Mouse (Mus musculus) brown adipose tissue, adult 24 weeks (tissue): ENCODE measurements around the gene Tent4a. TPM values are rescaled to one million over a fixed set of nuclear protein-coding genes. Genes with fewer than 3 reads are reported as not detected.
A peak's percentile ranks its signal among the peaks of the same experiment; 100 is the strongest.

Experiments used
- H3K27ac ChIP-seq: fragments of 200-500 bp; replicated peaks from 2 replicates; pipeline ENCODE4 v1.5.1; 2012; ENCODE audit warnings: low read depth, mild to moderate bottlenecking, low read length
- H3K4me1 ChIP-seq: fragments of 200-500 bp; 2 replicates; pipeline ENCODE4 v1.6.1; 2012; ENCODE audit warnings: low read length, mixed read lengths; ENCODE audit not compliant: control insufficient read depth, insufficient read depth, insufficient read length
- H3K4me3 ChIP-seq: fragments of 200-500 bp; 2 replicates; pipeline ENCODE4 v1.5.1; 2012; ENCODE audit warnings: low read depth, mild to moderate bottlenecking, low read length, moderate library complexity; ENCODE audit not compliant: insufficient read depth
- polyA plus RNA-seq: library from polyadenylated mRNA; stranded (reverse); fragments of >200 nt; gene quantifications from 2 replicates; pipeline ENCODE4 v1.2.4, GENCODE M21; 2012; ENCODE audit not compliant: missing spikeins, insufficient read depth, insufficient read length

Gene Tent4a
- polyA plus RNA-seq, 1 experiment: 4.1 TPM

DNA sequence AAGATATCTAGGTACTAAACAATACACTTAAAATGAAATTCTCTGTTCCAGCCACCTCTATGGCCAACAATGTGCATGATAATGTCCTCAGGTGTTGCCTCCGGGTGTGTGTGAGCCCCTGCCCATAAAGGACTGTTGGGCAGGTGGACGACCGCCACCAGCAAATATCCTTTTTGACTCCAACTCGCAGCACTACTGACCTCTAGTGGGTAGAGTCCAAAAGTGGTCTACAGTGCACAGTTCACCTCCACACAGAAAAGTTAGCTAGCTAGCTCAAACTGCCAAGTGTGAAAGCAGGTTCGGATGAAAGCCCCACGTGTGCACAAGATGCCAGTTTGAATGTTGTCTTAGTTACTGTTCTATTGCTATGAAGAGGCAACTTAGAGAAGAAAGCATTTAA lies 49.1 kb downstream of the Tent4a start:
- H3K4me1 ChIP-seq: peaks cover 3% of the 10 kb centered on the region; the same call in 1 of the 2 replicates
- H3K4me3 ChIP-seq: no peak overlapping the region

DNA sequence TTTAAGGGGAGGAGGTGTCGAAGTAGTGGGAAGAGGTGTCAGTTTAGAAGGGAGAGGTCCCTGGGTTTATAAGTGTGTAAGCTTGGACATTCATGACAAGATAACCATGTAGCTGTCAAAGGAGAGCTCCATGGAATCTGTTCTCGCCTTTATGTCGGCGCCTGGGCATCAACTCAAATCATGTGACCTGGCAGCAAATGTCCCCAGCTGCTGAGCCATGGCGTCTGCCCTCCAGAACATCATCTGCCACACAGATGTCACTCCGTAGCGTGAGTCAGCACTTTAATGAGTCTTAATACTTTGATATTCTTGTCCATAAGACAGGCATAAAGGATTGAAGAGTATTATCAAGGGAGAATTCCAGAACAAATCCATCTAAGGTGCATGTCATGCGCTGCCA lies 51.7 kb downstream of the Tent4a start:
- Histone ChIP-seq H3K27ac (no peak overlapping the region), H3K4me1 (peaks cover 3% of the 10 kb centered on the region; the same call in 1 of the 2 replicates), H3K4me3 (no peak overlapping the region)

More for the DNA sequence above, 49.1 kb downstream of the Tent4a start:
- no peak overlapping the region for H3K27ac ChIP-seq

DNA sequence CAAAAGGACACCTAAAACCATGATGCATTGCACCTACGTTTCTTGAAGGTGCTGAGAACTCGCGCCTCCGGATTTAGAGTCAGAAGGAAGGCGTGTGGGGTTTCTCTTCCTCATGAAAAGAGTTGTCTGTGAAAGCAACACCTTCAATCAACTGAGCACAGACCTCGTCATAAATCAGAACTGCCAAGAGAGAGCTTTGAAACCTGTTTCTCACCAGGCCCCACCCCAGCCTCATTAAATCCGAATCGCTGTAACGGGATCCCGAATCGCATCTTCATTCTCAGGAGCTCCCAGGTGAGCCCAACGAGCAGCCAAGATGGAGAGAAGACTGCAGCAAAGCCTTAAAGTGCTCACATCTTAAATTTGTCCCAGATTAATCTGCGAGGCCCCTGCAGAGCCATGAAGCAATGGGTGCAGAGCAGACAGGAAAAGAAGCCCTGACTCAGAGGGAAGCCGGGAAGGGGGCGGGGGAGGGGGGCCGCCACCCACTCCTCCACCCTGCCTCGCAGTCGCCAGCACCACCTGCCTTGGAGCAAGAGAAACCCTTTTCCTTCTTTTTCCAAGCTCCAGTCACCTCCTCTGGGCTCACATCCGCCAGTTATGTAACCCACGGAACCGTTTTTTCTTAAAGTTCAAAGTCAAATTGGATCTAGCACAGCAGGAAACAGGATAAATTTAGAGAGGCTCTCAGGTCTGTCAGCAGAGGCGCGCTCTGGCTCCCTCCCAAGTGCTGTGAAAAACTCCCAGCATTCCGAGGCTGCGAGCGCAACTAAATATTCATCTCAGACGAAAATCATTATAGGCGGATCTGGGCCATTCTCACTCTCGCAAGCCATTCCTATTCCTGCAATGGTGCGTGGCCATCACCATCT lies 52.5 kb downstream of the Tent4a start:
- H3K27ac ChIP-seq: no peak overlapping the region
- peak overlapping the region; percentile 49 for H3K4me3 ChIP-seq
- H3K4me1 ChIP-seq: peaks cover 3% of the 10 kb centered on the region; the same call in 1 of the 2 replicates

DNA sequence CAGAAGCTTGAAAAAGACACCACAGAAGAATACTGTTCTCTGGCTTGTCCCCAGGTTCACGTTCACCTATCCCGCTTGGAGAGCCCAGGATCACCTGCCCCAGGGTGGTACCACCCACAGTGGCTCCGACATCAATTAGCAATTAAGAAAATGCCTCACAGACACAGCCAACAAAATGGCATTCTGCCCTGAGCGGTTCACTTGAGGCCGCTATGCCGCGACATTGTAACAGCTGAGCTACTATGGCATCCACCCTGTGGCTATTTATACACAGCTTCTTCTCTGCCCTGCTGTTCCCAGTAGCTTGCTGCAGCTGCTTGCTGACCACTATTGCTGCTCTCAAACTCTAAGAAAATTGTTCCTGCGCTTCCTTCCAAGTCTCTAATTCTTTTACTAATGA lies 53.4 kb downstream of the Tent4a start:
- no peak overlapping the region for H3K4me3 ChIP-seq
- H3K4me1 ChIP-seq: peaks cover 3% of the 10 kb centered on the region; the same call in 1 of the 2 replicates
- H3K27ac ChIP-seq: no peak overlapping the region

DNA sequence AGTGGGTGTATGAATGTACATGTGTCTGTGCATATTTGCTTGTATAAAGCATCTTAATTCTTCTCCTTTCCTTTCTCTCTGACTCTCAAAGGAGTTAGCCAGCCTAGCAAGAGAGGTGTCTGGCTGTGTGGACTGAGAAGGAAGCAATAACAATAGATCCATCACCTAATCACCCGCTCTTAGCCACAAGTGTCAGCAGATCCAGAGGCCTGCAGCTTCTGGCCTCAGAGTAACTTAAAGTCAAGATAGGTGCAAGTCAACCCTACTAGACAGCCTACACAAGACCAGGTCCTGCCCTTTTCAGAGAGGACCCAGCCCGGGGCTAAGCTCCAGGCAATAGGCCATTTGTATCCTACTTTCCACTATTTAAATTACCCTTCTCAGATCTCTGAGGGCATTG lies 54.5 kb downstream of the Tent4a start:
- Histone ChIP-seq H3K4me3 (no peak overlapping the region), H3K4me1 (peaks cover 3% of the 10 kb centered on the region; the same call in 1 of the 2 replicates), H3K27ac (no peak overlapping the region)

DNA sequence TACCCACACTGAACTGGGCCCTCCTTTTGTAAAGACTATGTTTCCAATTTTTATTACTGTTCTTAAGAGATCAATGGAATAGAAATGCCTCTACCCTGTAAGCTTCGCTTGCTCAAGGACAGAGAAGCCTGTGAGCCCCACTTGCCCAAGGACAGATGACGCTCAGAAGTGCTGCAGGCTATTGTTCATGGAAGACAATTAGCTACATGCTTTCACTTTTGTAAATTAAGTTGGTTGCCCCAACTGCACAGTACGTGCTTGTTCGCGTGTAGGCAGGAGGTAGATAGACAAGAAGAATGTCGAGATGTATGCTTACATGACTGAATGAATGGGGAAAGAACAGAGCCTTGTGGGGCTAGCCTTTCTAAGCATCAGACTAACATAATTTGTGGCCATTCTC lies 55.7 kb downstream of the Tent4a start:
- H3K27ac ChIP-seq: no peak overlapping the region
- H3K4me1 ChIP-seq: peaks cover 3% of the 10 kb centered on the region; the same call in 1 of the 2 replicates
- no peak overlapping the region for H3K4me3 ChIP-seq

DNA sequence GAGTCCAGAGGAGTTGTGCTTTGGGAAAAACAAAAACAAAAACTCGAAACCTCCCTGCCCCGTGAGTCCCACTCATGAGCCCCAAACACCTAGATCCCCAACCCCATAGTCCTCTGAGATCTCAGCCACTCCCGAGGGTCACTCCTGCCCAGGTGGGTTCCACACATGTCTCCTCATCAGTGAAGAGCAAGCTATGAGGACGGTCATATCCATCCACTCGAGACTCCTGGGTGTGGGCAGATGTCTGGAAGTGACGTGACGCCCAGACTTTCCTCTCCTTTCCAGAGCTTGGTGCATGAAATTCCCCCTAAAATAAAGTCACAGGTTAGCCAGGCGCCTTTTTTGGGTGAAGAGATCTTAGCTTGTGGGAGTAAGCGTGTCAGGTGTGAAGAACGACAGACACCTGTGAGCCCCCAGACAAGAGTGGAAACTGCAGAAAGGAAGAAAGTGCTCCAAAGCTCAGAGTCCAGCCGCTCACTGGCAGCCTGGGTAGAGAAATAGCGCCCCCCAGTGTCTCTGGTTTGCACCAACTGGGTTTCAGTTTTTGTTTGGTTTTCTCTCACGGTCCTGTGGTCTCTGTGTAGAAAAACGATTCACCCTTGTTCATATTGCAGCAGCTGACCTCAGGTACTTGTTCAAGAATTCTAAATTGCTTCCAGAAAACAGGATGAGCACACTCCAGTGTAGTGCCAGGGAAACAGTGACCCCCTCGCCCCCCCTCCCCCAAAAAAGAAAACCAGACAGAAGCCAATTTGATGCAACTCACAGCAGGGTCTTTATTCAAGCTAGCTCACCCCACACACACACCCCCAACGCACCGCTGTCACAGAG lies 73.6 kb downstream of the Tent4a start:
- Histone ChIP-seq H3K27ac (no peak overlapping the region), H3K4me1 (no peaks in the 10 kb centered on the region), H3K4me3 (no peak overlapping the region)

DNA sequence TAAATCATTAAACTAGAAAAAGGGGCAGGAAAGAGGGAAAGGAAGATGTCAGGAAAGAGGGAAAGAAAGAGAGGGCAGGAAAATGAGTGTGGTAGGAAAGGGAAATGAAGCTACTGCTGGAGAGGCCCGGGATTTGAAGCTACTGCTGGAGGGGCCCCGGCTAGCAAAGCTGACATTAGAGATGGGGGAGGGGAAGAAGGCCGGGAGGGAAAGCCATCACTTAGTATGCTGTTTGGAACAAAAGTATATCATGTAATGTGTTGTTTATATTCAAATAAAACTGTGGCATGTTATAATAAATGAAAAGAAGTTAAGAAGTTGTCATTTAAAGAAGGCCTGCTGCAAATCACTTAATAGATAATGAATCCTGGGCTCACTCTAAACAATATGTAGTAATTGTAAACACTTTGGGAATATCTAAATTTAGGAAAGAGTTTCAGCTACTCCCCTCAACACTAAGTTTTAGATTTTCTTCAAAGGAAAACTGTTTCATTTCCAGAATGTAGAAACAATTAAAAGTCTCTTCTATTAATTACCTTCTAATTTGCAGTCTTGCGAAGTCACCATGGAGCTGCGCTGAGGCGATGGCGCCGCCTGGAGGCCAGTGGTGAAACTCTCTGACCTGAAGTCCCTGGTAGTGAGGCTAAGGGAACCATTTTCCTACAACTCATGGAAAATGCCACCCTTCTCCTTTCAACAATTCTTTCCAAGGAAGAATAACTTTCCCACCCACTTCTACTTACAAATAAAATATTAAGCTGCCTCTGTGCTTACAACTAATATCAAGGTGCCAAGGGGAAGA lies 74.6 kb downstream of the Tent4a start:
- Histone ChIP-seq H3K4me3 (no peak overlapping the region), H3K4me1 (no peaks in the 10 kb centered on the region), H3K27ac (no peak overlapping the region)

DNA sequence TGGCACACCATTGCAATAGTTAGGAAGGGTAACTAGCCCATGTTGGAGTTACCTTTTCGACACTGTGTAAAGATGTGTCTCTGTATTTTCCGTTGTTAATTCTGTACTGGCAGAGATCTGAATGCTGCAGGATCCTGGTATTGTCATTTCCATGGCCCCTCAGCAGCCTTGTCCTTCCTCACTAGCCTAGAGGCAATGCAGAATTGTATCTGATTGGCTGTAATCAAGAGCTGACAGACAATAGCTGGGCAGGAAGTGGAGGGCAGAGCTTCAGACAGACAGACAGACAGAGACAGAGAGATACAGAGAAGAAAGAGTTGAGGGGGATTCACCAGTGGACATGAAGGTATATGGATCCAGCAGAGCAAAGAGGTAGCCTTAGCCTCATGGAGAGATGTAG lies 75.5 kb downstream of the Tent4a start:
- H3K4me1 ChIP-seq: no peaks in the 10 kb centered on the region
- no peak overlapping the region for H3K27ac ChIP-seq
- no peak overlapping the region for H3K4me3 ChIP-seq

DNA sequence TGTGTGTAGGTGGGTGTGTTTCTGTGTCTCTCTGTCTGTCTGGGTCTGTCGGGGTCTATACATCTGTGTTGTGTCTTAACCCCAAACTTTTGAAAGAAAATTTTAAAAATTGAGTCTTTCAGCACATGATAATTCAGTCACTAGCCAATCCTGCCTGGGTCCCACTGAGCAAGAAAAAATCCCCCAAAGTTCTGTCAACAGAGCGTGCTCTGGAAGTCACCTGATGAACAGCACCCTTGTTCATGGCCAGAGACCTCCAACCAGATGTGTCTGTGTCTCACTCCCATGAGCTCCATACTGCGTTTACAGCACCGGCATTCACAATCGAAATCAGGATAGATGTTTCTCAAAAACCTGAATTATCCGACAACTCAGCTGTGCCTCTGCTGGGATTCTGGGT lies 76.0 kb downstream of the Tent4a start:
- no peak overlapping the region for H3K27ac ChIP-seq
- no peak overlapping the region for H3K4me3 ChIP-seq
- no peaks in the 10 kb centered on the region for H3K4me1 ChIP-seq

DNA sequence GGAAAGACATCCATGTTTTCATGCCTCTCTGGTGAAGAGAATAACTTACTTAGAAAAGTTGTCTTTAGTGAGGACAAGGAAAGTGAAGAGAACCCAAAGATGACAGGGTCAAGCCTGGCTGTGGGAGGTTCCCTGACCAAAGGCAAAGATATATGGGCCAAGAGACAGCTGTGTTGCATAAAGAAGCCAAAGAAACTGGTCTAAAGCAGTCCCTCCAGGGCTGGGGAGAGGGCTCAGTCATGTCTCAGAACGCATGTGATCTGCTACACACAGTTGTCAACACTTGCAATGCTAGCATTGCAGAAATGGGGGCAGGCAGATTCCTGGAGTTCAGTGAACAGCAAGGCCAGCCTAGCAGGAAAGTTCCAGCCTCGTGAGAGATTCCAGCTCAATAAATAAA lies 77.3 kb downstream of the Tent4a start:
- Histone ChIP-seq H3K4me3 (no peak overlapping the region), H3K27ac (no peak overlapping the region), H3K4me1 (no peaks in the 10 kb centered on the region)

DNA sequence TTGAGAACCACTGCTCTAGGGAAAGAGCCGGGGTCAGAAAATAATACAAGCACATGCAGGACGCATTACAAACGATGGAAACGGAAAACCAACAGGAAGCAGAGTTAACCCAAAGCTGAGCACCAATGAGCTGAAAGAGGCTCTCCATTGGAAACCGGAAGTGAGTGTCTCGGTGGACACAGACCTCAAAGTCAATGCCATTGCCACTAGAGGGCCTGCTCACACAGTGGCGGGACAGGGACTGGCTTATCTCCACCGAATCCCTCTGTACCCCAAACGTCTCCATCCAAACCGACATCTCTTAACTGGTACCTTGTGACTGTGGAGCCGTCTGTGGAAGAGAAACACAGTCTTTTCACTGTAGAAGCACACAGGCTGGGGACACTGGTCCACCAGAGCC lies 77.8 kb downstream of the Tent4a start:
- H3K4me1 ChIP-seq: no peaks in the 10 kb centered on the region
- no peak overlapping the region for H3K27ac ChIP-seq
- no peak overlapping the region for H3K4me3 ChIP-seq

DNA sequence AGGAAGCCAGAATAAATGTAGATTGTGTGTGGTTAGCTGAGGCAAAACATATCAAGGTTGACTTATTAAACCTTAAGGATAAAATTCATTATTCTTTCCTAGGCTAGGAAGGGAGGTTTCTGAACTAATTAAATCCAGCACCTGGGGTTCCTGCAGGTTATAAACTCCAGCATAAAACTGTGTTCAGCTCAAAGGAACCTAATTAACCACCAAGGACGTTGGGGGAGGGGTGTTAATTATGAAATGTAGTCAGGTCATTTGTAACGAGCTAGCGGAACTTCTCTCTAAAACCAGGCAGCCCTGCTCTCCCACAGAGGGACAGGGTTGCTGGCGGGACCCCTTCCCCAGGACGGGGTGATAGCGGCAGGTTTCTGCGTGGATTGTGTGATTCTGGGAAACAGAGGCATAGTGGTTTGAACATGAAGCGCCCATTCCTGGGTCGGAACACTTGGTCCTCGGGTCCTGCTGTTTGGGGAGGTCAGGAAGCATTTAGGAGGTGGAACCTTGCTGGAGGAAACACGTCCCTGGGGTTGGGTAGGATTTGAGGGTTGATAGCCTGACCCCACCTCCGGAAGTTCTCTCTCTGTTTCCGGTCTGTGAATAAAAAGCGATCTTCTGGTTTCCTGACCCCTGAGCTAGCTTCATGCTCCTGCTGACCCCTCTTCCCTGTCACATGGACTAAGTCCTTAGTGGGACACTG lies 78.8 kb downstream of the Tent4a start:
- Histone ChIP-seq H3K4me1 (no peaks in the 10 kb centered on the region), H3K4me3 (no peak overlapping the region)

More for the DNA sequence above, 78.8 kb downstream of the Tent4a start:
- H3K27ac ChIP-seq: no peak overlapping the region
